Mouse (Mus musculus): ENCODE data around the gene Nphp1. TPM values are rescaled to one million over a fixed set of nuclear protein-coding genes. Genes with fewer than 3 reads are reported as not detected.

The Nphp1 gene
- total RNA-seq, 2 experiments from 2014 or later, result 7.6 to 9.0 TPM

DNA sequence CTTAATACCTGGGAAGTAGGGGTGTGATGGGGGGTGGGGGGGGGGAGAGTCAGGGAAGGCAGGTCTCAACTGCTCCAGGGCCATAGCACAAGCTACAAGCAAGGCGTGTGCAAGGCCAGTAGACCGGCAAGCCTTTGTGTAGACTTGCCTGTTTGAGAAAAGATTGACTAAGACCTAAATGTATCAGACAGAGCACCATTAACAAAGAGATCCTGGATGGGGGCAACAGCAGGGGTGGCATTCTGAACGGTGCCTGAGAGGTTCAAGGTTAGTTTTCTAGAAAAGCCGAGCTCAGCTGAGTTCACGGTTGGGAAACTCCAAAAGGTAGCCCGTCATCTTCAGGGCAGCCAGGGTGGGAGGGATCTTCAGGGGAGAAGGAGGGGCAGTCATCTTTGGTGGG, 83.4 kb downstream of the Nphp1 start:
- no peak for DNase-seq
- intact Hi-C loops (cut with DNase I), result no loop called here

Other genes starting within 250 kb of the Nphp1 start
- gene Prom2, start 247.4 kb downstream of the Nphp1 start, total RNA-seq (2021), result under 1 TPM in 1 of 2 experiments, not detected in 1; 0.81 TPM
- 1 to 10 TPM; 1.3 to 1.6 TPM for gene Zfp661, start 201.8 kb downstream of the Nphp1 start, total RNA-seq (2021)
- 10 to 100 TPM; 95.9 to 98.5 TPM for gene Mrps5, start 201.7 kb downstream of the Nphp1 start, total RNA-seq (2021)
- 1 to 10 TPM; 5.4 to 9.3 TPM for gene Mal, start 132.2 kb downstream of the Nphp1 start, total RNA-seq (2021)
- 1 to 10 TPM; 7.0 to 7.1 TPM for gene Mall, start 59.0 kb downstream of the Nphp1 start, total RNA-seq (2021)
- 10 to 100 TPM; 53.7 to 56.8 TPM for gene Mtln, start 3.6 kb upstream of the Nphp1 start, total RNA-seq (2021)
- under 1 TPM; 0.30 to 0.50 TPM for gene Bub1, start 43.0 kb upstream of the Nphp1 start, total RNA-seq (2021)
- not detected for gene Acoxl, start 50.0 kb upstream of the Nphp1 start, total RNA-seq (2021)

Data from heart, postnatal 36 days (tissue).